10 mouse cellular contexts compared by ENCODE assay signal in the genomic region with DNA sequence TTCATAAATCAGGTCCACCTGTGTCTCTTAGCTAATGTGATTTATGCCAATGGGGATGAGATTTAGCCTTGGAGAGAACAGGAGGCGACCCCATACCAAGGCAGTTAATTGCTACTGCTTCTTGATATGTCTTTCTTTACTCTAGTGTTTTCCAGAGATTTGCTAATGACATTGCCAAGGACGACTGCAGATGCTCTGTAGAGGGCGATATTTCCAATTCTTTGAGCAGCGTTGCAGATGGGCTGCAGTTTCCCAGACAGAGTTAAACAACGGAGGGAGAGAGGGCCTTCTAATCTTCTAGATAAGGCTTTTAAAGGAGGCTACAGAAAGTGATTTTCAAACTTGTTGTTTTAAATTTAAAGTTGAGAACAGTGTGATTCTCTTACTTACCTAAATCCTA.
DNase-seq lines count a peak whose midpoint lies in the region; ATAC-seq and TF ChIP-seq lines count a peak whose summit lies in the region.
"Had no signal": no experiment of that assay in that cellular context is flagged by ENCODE, and none has a peak within 500 bp of the region (broad histone marks: within the 10 kb centered on the region; RNA-seq: fewer than 3 reads in every experiment).

No protein-coding gene starts in this region.

- DNase-seq in heart, adult 2 months = no peak
- DNase-seq in midbrain, embryonic 10.5 days (ENCODE audit: low spot score) = no peak
- peak; percentile 70 for DNase-seq in embryo, embryonic 10 days (ENCODE audit: low spot score)
- peak; percentile 20 for DNase-seq in mesoderm, embryonic 11.5 days (ENCODE audit: low read depth, low spot score)
- DNase-seq in urinary bladder, adult 2 months (ENCODE audit: low spot score) = no peak
- no peak for DNase-seq in layer of hippocampus, adult 9-11 months
- DNase-seq: layer of hippocampus, postnatal 36 days had no signal

- no peaks in the 10 kb centered on the region for H3K9me3 ChIP-seq in heart, embryonic 15.5 days (replicated peaks)
- no peaks in the 10 kb centered on the region for H3K9me3 ChIP-seq in midbrain, embryonic 12.5 days
- no peaks in the 10 kb centered on the region for H3K9me3 ChIP-seq in midbrain, embryonic 10.5 days (replicated peaks)
- H3K9me3 ChIP-seq: megakaryocyte, embryonic 14.5 days had no signal

- no peak overlapping the region for H3K4me2 ChIP-seq in heart, embryonic 15.5 days
- H3K4me2 ChIP-seq in midbrain, embryonic 12.5 days (replicated peaks) = no peak overlapping the region

- intact Hi-C loops in heart, adult 2 months (cut with DNase I) = no loop called here

- 0 out of 2 replicates have a peak overlapping the region, but pooled peaks have one; percentile 13 for H3K27ac ChIP-seq in heart, embryonic 15.5 days
- no peak overlapping the region for H3K27ac ChIP-seq in heart, adult 2 months
- no peak overlapping the region for H3K27ac ChIP-seq in midbrain, embryonic 12.5 days (replicated peaks)
- no peak overlapping the region for H3K27ac ChIP-seq in midbrain, embryonic 10.5 days (replicated peaks)

- H3K36me3 ChIP-seq in heart, embryonic 15.5 days = no peaks in the 10 kb centered on the region
- H3K36me3 ChIP-seq in heart, adult 2 months (ENCODE audit: control insufficient read depth, insufficient read depth, low read length) = no peaks in the 10 kb centered on the region
- H3K36me3 ChIP-seq in midbrain, embryonic 12.5 days = no peaks in the 10 kb centered on the region
- H3K36me3 ChIP-seq in midbrain, embryonic 10.5 days = no peaks in the 10 kb centered on the region

- peaks cover 20% of the 10 kb centered on the region for H3K4me1 ChIP-seq in heart, embryonic 15.5 days (replicated peaks)
- H3K4me1 ChIP-seq in heart, adult 2 months (ENCODE audit: control insufficient read depth, insufficient read depth, low read length) = no peaks in the 10 kb centered on the region
- peaks cover 9% of the 10 kb centered on the region; the same call in 1 of the 2 replicates for H3K4me1 ChIP-seq in midbrain, embryonic 12.5 days
- peaks cover 8% of the 10 kb centered on the region; the same call in 1 of the 2 replicates for H3K4me1 ChIP-seq in midbrain, embryonic 10.5 days
- H3K4me1 ChIP-seq: megakaryocyte, embryonic 14.5 days had no signal

- no peak for TF ChIP-seq EP300 in heart, adult 2 months (IDR thresholded peaks at IDR 0.05; ENCODE audit: insufficient read depth, low read depth, low read length)

- H3K4me3 ChIP-seq in heart, embryonic 15.5 days = no peak overlapping the region
- H3K4me3 ChIP-seq in heart, adult 2 months = no peak overlapping the region
- H3K4me3 ChIP-seq in midbrain, embryonic 12.5 days = no peak overlapping the region
- no peak overlapping the region for H3K4me3 ChIP-seq in midbrain, embryonic 10.5 days
- H3K4me3 ChIP-seq: megakaryocyte, embryonic 14.5 days had no signal

- no peak for ATAC-seq in heart, embryonic 15.5 days (replicated peaks; ENCODE audit: insufficient number of reproducible peaks, insufficient read depth, low FRiP score, low read depth)
- peak; percentile 38; the same call in 1 of the 2 replicates for ATAC-seq in midbrain, embryonic 12.5 days (ENCODE audit: low FRiP score, low read depth)

- H3K27me3 ChIP-seq in heart, embryonic 15.5 days = no peaks in the 10 kb centered on the region
- no peaks in the 10 kb centered on the region for H3K27me3 ChIP-seq in heart, adult 2 months (ENCODE audit: control insufficient read depth, insufficient read depth, low read length)
- H3K27me3 ChIP-seq in midbrain, embryonic 12.5 days = no peaks in the 10 kb centered on the region
- no peaks in the 10 kb centered on the region for H3K27me3 ChIP-seq in midbrain, embryonic 10.5 days (ENCODE audit: low read depth, poor library complexity, severe bottlenecking)
- H3K27me3 ChIP-seq: megakaryocyte, embryonic 14.5 days had no signal

- no peak for TF ChIP-seq CTCF in heart, adult 2 months (IDR thresholded peaks at IDR 0.05)

- 18% methylated on average over 5 of the region's 5 CpGs for WGBS in heart, embryonic 15.5 days
- 25% methylated on average over 5 of the region's 5 CpGs for WGBS in heart, adult 2 months
- 21% methylated on average over 5 of the region's 5 CpGs for WGBS in midbrain, embryonic 12.5 days
- 26% methylated on average over 5 of the region's 5 CpGs for WGBS in midbrain, embryonic 10.5 days

- no peak overlapping the region for H3K9ac ChIP-seq in heart, embryonic 15.5 days
- H3K9ac ChIP-seq in heart, adult 2 months (ENCODE audit: low read depth, low read length) = no peak overlapping the region
- no peak overlapping the region for H3K9ac ChIP-seq in midbrain, embryonic 12.5 days (replicated peaks)

- no peaks in the 10 kb centered on the region for H3K79me2 ChIP-seq in heart, adult 2 months (replicated peaks; ENCODE audit: control insufficient read depth, insufficient read depth, low read length)

- no peak for TF ChIP-seq POLR2A in heart, adult 2 months (IDR thresholded peaks at IDR 0.05; ENCODE audit: insufficient read depth, low read depth, low read length)

Comparison
In these comparisons a context has a peak if more than half of its experiments do, and no peak if none do; other contexts are left out.
1. DNase-seq: peak in embryo, embryonic 10 days (single experiment) and mesoderm, embryonic 11.5 days (single experiment); none in heart, adult 2 months (0 of 2), midbrain, embryonic 10.5 days (single experiment), urinary bladder, adult 2 months (single experiment) and layer of hippocampus, adult 9-11 months (single experiment).